Mouse (Mus musculus) heart, postnatal 0 days (tissue): Measurements from ENCODE around the gene Kmt5b.

Experiments
- CTCF ChIP-seq: IDR thresholded peaks from 2 replicates; pipeline ENCODE4 v1.5.1; 2016; ENCODE audit warnings: antibody characterized with exemption, control low read depth, low read depth
- EP300 ChIP-seq: IDR thresholded peaks from 2 replicates; pipeline ENCODE4 v1.6.1; 2016; ENCODE audit warnings: antibody characterized with exemption, low read depth

DNA sequence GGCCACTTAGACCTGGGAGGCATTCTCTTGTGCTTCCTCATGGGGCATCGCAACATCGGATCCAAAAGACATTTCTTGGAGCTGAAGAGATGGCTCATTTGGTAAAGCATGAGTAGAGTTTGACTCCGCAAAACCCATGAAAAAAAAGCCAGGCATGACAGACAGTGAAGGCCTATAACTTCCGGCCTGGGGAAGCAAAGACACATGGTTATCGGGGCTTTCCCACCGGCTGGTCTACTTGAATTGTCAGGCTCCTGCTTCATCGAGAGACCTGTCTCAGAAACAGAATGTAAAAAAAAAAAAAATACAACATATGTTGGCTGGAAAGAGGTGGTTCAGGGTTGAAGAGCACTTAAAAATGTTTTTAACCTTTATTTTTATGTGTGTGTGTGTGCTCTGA lies 27.6 kb upstream of the Kmt5b start:
- TF ChIP-seq CTCF: no peak
- TF ChIP-seq EP300: no peak
